Mouse (Mus musculus) midbrain, embryonic 10.5 days (tissue): Measurements from ENCODE around the gene Pdzrn3. TPM values are rescaled to one million over a fixed set of nuclear protein-coding genes. Genes with fewer than 3 reads are reported as not detected.

Source experiments
- DNase-seq: peaks from one replicate; pipeline ENCODE4 v3.0.0-alpha.2; 2017; ENCODE audit warnings: low spot score
- H3K27ac ChIP-seq: fragments of 300-500 bp; sonication (generic); replicated peaks from 2 replicates; pipeline ENCODE4 v1.5.1; 2016; ENCODE audit warnings: mild to moderate bottlenecking
- H3K27me3 ChIP-seq: fragments of 300-500 bp; sonication (generic); 2 replicates; pipeline ENCODE4 v1.6.1; 2016; ENCODE audit warnings: low read depth, mild to moderate bottlenecking; ENCODE audit not compliant: poor library complexity, severe bottlenecking
- H3K36me3 ChIP-seq: fragments of 300-500 bp; sonication (generic); 2 replicates; pipeline ENCODE4 v1.6.1; 2016; ENCODE audit warnings: mild to moderate bottlenecking, moderate library complexity
- H3K4me1 ChIP-seq: fragments of 300-500 bp; sonication (generic); 2 replicates; pipeline ENCODE4 v1.6.1; 2016
- H3K4me3 ChIP-seq: fragments of 300-500 bp; sonication (generic); 2 replicates; pipeline ENCODE4 v1.5.1; 2016; ENCODE audit warnings: mild to moderate bottlenecking, moderate library complexity
- H3K9me3 ChIP-seq: fragments of 300-500 bp; sonication (generic); replicated peaks from 2 replicates; pipeline ENCODE4 v1.6.1; 2016; ENCODE audit warnings: mild to moderate bottlenecking
- WGBS: fragments of 180-500 bp; shearing (Covaris S2); methylation state at CpG from one replicate; pipeline ENCODE4 v1.1.7; 2016; 5-methylcytosine and 5-hydroxymethylcytosine counted together
- polyA plus RNA-seq: library from polyadenylated mRNA; unstranded; fragments of >200 nt; fragmentation: Nextera tagmentation; extraction: Ambion mirVana; gene quantifications from 2 replicates; pipeline ENCODE4 v1.2.1, GENCODE M21; 2016

The Pdzrn3 gene
- 5.4 and 6.1 TPM in 2 replicates for polyA plus RNA-seq

DNA sequence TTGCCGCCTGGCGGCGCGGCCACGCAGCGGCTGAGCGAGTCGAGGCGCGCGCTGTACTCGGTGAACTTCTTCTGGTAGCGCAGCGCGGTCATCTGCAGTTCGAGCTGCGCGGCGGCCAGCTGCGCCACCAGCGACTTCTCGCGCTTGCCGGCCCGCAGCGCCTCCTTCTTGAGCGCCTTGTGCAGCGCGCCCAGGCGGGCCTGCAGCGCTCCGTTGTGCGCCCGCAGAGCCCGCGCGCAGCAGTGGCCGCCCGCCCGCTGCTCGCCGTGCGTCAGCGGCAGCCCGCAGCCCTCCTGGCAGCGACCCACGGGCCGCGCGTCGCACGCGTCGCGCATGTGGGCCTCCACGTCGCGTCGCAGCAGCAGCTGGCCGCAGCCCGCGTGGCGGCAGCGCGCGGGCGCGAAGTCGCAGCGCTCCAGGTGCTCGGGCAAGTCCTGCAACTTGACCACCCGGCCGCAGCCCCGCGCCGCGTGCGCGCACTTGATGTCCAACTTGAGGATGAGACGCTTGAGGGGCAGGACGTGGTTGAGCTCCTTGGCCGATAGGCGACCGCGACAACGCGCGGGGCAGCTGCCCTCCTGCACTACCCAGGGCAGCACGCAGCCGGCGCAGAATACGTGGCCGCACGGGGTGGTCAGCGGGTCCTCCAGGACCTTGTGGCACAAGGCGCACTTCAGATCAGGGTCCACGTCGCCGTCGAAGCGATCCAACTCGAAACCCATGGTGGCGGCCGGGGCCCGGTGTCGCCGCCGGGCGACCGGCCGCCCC, at the start of gene Pdzrn3:
TSS of gene Pdzrn3 (minus strand) at position 731 of the 768 bp plus-strand sequence.
- peaks cover 74% of the 10 kb centered on the region for H3K27me3 ChIP-seq
- no peaks in the 10 kb centered on the region for H3K9me3 ChIP-seq
- H3K4me1 ChIP-seq = peaks cover 71% of the 10 kb centered on the region
- peak; percentile 90 for DNase-seq
- under 1% methylated on average over 96 of the region's 111 CpGs for WGBS
- peak within 1 kb of the TSS; percentile 70 for H3K4me3 ChIP-seq
- no peaks in the 10 kb centered on the region for H3K36me3 ChIP-seq
- peak within 1 kb of the TSS; percentile 89 for H3K27ac ChIP-seq

DNA sequence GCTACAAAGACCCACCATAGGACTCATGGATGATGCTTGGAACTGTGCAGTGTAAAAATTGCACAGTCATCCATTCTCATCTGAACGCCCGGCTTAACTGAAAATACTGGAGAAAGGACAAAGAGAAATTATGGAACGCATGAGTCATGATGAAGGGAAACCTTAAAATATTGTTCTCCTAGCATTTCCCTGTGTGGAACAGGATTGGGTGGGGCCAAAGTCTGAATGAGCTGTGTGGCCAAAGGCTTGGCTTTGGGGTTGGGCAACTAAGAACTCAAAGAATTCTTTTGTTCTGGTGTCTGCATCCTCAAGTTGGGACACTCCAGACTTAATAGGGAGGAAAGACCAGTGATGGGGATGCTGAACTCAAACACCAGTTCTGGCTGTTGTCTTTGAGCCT, 49.6 kb upstream of the Pdzrn3 start:
- Histone ChIP-seq H3K4me3 (no peak overlapping the region), H3K36me3 (no peaks in the 10 kb centered on the region), H3K27me3 (0 out of 2 replicates have a peak, but pooled peaks cover 5% of the 10 kb centered on the region), H3K27ac (no peak overlapping the region), H3K9me3 (no peaks in the 10 kb centered on the region), H3K4me1 (peaks cover 5% of the 10 kb centered on the region)
- 92% methylated on average over 3 of the region's 3 CpGs for WGBS
- no peak for DNase-seq

DNA sequence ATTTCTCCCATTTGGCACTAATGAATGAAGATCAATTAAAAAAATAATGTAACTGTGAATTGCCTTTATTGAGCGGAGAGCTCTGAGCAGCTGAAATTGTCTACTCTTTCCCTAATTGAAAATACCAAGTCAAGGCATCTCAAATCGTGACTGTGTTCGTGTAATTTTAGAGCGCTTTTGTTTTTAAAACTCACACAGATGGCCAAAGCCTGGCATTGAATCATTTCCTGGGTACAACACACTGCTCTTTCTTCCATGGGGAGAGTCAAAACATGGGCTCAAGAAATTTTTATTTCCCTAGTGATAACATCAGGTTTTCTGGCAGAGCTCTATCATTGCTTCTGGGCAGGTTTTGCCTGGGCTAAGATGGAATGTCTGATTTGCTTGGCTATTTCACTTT, 48.6 kb upstream of the Pdzrn3 start:
- Histone ChIP-seq H3K4me1 (peaks cover 13% of the 10 kb centered on the region), H3K9me3 (no peaks in the 10 kb centered on the region), H3K4me3 (no peak overlapping the region), H3K27me3 (0 out of 2 replicates have a peak, but pooled peaks cover 5% of the 10 kb centered on the region), H3K27ac (no peak overlapping the region), H3K36me3 (no peaks in the 10 kb centered on the region)
- DNase-seq = no peak
- whole genome bisulfite sequencing = 90% methylated on average over 4 of the region's 4 CpGs

DNA sequence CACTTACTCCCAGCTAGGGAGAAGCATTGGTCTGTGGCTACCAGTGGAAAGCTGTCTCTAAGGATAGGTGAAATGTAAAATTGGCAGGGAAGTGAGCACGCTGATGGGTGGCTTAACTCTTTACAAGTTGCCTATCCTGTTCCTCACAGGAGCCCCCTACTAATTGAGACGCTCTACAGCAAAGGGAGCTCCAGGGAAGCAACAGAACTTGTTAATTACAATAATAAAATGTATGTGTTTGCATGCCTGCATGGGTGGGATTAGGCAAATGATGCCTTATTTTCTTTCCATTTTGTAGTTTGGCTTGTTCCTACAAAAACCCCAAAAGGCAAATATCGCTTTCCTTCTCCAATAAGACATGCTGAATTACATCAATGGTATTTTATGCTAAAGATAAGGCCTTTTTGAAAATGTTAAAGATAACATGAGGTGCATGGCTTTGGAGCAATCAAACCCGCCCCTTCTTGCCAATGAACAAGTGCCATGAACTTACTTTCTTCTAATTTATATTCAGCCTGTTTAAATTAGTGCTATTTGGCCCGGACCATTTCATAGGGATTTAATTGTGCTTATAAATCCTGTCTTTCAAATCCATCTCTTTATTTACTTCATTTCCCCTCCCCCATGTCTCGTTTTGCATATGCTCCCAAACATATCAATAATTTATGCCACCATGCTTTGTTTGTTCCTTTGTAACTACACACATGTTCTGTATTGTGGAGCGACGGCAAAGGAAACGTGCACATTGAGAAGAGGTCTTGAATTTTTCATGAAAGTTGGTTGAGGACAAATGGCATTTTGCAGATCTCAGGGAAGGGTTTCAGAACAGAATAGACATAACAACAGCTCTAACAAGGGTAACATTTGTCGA, 44.6 kb upstream of the Pdzrn3 start:
- no peaks in the 10 kb centered on the region for H3K36me3 ChIP-seq
- 0 out of 2 replicates have a peak, but pooled peaks cover 5% of the 10 kb centered on the region for H3K27me3 ChIP-seq
- peaks cover 20% of the 10 kb centered on the region for H3K4me1 ChIP-seq
- WGBS = 64% methylated on average over 10 of the region's 10 CpGs
- H3K4me3 ChIP-seq = no peak overlapping the region
- H3K9me3 ChIP-seq = no peaks in the 10 kb centered on the region
- H3K27ac ChIP-seq = no peak overlapping the region
- DNase-seq = no peak

DNA sequence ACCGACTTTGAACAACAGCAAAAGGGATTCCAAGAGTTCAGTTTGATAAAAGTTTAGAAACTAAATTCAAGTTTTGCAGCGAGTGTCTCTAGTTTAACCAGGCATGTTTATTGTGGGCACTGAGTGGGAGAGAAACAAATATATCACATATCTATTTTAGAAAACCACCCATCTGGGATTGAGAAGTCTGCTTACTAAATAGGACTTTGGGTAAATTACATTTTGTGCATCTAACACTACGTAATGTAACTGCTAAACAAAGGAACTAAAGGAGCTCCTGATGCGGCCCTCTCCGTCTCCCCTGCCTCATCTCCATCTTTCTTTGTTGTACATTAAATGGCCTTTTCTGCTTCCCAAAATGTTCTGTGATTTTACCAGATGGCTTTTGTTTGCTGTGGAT, 40.5 kb upstream of the Pdzrn3 start:
- 85% methylated on average over 5 of the region's 5 CpGs for WGBS
- DNase-seq = no peak
- Histone ChIP-seq H3K4me3 (no peak overlapping the region), H3K27ac (no peak overlapping the region), H3K9me3 (no peaks in the 10 kb centered on the region), H3K4me1 (peaks cover 22% of the 10 kb centered on the region), H3K27me3 (no peaks in the 10 kb centered on the region; the same call in 1 of the 2 replicates), H3K36me3 (no peaks in the 10 kb centered on the region)

DNA sequence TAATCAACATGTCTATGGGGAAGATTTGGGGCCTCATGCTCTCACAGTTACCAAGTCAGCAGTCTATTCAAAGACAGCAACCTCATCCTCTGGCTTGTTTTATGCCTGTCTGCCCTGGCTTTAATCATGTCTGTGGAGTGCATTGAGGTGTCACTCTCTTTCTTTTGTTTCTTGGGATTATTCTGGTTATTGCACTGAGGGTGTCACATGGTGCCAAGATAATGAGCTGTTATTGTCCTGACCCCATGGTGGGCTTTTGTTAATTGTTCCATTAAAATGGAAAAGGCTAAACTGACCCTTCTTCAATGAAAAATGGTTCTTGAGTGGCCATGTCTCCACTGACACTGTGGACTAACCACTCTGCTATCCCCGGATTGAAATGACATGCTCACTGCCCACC, 34.0 kb upstream of the Pdzrn3 start:
- DNase-seq = no peak
- 40% methylated on average over 1 of the region's 1 CpGs for WGBS

DNA sequence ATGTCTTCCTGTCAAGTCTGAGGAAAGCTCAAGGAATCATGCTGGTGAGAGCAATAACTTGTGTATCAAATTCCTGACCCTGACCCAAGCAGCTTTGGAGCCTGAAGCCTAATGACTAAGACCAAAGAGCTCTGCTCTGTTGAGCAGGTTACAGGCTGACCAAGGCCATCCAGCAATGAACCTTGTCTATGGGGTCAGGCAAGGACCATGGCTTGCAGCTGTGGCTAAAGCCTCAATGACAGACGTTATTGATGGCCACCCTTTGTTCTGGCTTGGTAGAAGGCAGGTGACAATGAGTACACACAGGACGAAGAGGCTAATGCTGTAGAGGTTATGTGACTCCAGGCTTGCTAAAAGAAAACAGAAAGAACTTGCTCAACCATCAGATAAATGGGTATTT, 33.4 kb upstream of the Pdzrn3 start:
- no peaks in the 10 kb centered on the region for H3K36me3 ChIP-seq
- H3K4me1 ChIP-seq = peaks cover 13% of the 10 kb centered on the region; the same call in 1 of the 2 replicates
- DNase-seq = peak; percentile 21
- no peaks in the 10 kb centered on the region for H3K9me3 ChIP-seq
- H3K4me3 ChIP-seq = no peak overlapping the region
- 16% methylated on average over 2 of the region's 2 CpGs for WGBS
- no peak overlapping the region for H3K27ac ChIP-seq
- no peaks in the 10 kb centered on the region; the same call in 1 of the 2 replicates for H3K27me3 ChIP-seq

More for the DNA sequence above, 34.0 kb upstream of the Pdzrn3 start:
- peaks cover 13% of the 10 kb centered on the region; the same call in 1 of the 2 replicates for H3K4me1 ChIP-seq
- H3K27ac ChIP-seq = no peak overlapping the region
- no peaks in the 10 kb centered on the region; the same call in 1 of the 2 replicates for H3K27me3 ChIP-seq
- H3K9me3 ChIP-seq = no peaks in the 10 kb centered on the region
- H3K36me3 ChIP-seq = no peaks in the 10 kb centered on the region
- H3K4me3 ChIP-seq = no peak overlapping the region

DNA sequence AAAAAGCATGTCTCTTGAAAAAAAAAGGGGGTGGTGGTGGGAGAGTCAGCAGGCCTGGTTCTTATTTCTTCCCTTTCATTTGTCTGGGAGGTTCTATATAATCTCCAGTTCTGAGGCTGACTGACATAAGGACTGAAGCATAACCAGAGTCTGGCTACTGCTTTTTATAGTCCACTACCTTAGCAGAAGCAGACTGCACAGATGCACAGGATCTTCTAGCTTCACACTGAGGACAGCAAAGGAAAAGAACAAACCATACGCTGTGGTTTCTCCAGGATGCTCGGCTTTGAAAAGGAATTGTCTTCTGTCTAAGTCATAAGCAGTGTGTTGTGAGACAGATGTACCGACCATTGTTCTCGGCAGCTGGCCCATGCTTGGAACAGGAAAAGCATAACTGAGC, 19.0 kb upstream of the Pdzrn3 start:
- H3K4me1 ChIP-seq = peaks cover 5% of the 10 kb centered on the region; the same call in 1 of the 2 replicates
- no peak overlapping the region for H3K27ac ChIP-seq
- DNase-seq = no peak
- no peaks in the 10 kb centered on the region for H3K27me3 ChIP-seq
- H3K4me3 ChIP-seq = no peak overlapping the region
- H3K36me3 ChIP-seq = no peaks in the 10 kb centered on the region
- 83% methylated on average over 4 of the region's 4 CpGs for WGBS
- H3K9me3 ChIP-seq = no peaks in the 10 kb centered on the region

DNA sequence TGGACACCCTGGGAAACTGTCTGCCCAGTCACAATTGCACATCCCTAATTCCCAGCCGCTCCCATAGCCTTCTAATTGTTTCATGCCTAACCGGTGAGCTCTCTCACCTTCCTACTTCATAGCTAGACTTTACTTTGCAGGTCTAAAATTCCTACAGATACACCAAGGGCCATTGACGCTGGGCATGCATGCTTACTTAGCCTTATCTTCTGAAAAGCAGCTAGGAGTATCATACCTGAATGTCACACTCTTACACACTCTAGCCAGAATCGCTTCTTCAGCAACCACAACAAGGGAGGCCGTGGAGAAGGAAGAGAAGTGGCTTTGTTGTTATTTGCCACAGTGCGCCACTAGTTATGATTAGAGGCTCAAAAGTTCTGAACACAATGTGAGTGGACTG, 18.2 kb upstream of the Pdzrn3 start:
- H3K4me1 ChIP-seq = peaks cover 5% of the 10 kb centered on the region; the same call in 1 of the 2 replicates
- no peaks in the 10 kb centered on the region for H3K36me3 ChIP-seq
- no peak for DNase-seq
- H3K27ac ChIP-seq = no peak overlapping the region
- H3K9me3 ChIP-seq = no peaks in the 10 kb centered on the region
- H3K4me3 ChIP-seq = no peak overlapping the region
- 96% methylated on average over 6 of the region's 6 CpGs for WGBS
- H3K27me3 ChIP-seq = no peaks in the 10 kb centered on the region

DNA sequence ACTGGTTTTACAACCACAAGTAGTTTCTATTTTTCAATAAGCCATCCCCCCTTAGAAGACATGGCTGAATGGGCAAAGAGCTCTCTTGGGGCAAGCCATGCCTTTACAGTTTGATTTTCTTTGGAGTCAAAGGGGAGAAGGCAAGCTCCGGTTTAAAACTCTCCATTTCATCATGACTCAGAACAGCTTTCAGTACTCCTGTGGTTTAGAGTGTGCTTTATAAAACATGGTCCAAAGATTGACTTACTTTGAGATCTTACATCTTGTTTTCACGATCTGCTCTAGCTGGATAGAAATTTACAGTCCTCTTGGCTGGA, 15.1 kb upstream of the Pdzrn3 start:
- Histone ChIP-seq H3K27ac (no peak overlapping the region), H3K9me3 (0 out of 2 replicates have a peak, but pooled peaks cover 6% of the 10 kb centered on the region), H3K4me3 (no peak overlapping the region), H3K36me3 (no peaks in the 10 kb centered on the region), H3K27me3 (no peaks in the 10 kb centered on the region), H3K4me1 (peaks cover 5% of the 10 kb centered on the region; the same call in 1 of the 2 replicates)
- WGBS = 88% methylated on average over 2 of the region's 2 CpGs
- no peak for DNase-seq

DNA sequence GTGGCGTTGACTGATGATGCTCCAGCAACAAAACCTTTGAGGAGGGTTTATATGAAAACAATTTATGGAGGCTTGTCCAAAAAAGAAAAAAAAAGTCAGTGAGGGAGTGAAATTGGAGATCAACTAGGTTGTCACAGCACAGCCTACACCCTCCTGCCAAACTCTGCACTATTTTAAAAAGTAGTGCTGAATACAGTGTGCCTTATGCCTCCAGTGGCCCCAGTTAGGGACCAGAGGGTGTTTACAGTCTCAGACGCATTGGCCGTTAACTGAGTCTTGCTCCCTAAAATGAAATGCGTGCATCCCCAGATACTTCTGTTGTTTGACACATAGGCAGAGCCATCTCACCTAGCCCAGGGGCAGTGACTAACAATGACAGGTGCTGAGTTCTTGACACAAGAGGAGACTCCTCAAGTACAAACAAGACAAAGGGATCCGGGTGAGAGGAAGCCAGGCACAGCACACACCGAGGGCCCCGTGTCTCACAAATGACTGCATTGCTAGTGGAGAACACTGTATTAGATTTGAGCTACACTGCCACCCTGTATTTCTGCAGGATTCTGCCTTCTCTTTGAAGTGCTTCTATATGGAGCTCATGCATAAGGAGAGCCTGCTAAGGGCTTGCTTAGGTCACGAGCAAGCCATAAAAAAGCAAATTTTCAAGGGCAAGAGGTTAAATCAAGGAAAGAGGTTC, 14.6 kb upstream of the Pdzrn3 start:
- WGBS = 84% methylated on average over 8 of the region's 8 CpGs
- Histone ChIP-seq H3K27ac (no peak overlapping the region), H3K4me3 (no peak overlapping the region), H3K36me3 (no peaks in the 10 kb centered on the region), H3K4me1 (peaks cover 5% of the 10 kb centered on the region; the same call in 1 of the 2 replicates), H3K27me3 (no peaks in the 10 kb centered on the region), H3K9me3 (0 out of 2 replicates have a peak, but pooled peaks cover 6% of the 10 kb centered on the region)
- DNase-seq = no peak

DNA sequence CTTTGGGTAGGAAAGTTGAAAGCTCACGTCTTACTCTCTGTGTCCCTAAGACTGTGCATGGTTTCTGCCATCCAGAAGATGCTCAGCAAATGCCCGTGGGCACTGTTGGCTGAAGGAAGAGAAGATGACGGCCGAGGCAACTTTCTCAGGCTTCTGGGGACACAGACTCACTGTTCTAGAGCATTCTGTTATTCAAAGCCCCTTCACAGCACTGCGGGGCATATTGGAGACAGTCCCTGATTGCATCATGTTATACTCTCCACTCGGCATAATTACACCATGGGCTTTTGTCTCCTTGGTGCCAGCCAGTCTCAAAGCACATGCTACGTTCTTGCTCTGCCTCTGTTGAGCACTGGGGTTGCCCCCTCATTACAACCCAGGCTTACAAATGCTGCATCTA, 7.8 kb upstream of the Pdzrn3 start:
- no peak for DNase-seq

More for the DNA sequence above, 7.8 kb upstream of the Pdzrn3 start:
- Histone ChIP-seq H3K4me3 (no peak overlapping the region), H3K27me3 (peaks cover 49% of the 10 kb centered on the region), H3K27ac (no peak overlapping the region), H3K36me3 (no peaks in the 10 kb centered on the region), H3K4me1 (peaks cover 5% of the 10 kb centered on the region), H3K9me3 (0 out of 2 replicates have a peak, but pooled peaks cover 6% of the 10 kb centered on the region)
- WGBS = 90% methylated on average over 7 of the region's 7 CpGs
